Mouse (Mus musculus) lung, postnatal 25 days (tissue): ENCODE data around the gene Mcm5.

Experiments used
- DNase-seq: peaks from one replicate; pipeline ENCODE4 v3.0.0; 2022; ENCODE audit warnings: low spot score

The Mcm5 gene

GRCm38 (mm10) chr8:75109236-75109967, at the start of gene Mcm5:
Gene Mcm5 (plus strand): TSS chr8:75109569.
- peak; percentile 99 for DNase-seq

DNA sequence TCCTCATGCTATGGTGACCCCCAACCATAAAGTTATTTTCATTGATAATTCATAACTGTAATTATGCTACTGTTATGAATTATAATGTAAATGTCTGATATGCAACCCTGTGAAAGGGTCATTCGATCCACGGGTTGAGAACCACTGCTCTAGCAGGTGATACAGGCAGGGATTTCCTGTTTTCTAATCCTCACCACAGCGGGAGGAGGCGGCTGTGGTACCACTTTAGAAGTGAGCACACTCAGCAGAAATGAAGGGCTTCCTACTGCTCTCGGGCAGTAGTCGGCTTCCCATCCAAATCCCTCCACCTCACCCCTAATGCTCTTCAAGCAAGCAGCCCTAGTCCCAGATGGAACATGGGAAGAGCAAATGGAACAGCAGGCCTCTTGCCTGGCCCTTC, 49.3 kb upstream of the Mcm5 start:
- DNase-seq = no peak

GRCm38 (mm10) chr8:75060815-75061214, 48.6 kb upstream of the Mcm5 start:
- no peak for DNase-seq

- DNase-seq = no peak
These were observed 46.1 kb upstream of the Mcm5 start for GRCm38 (mm10) chr8:75063290-75063689.

- no peak for DNase-seq
These were observed 44.6 kb upstream of the Mcm5 start for GRCm38 (mm10) chr8:75064790-75065189.

DNA sequence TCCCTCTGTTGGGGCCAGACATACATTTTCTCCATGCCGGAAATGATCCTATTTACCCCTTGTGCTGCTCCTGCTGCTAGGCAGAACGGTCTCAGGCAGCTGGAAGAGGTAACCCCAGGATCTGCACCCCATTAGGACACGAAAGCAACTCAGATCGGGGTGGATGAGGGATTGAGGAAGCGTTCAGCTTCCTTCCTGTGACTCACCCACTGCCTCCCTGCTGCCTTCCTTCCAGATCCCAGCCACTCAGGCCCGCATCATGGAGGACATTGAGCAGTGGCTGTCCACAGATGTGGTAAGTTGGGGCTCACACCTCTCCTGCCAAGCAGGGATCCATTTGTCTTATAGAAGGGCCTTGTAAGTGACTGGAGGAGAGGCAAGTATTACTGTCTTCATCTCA, 42.1 kb upstream of the Mcm5 start:
- DNase-seq = no peak

DNA sequence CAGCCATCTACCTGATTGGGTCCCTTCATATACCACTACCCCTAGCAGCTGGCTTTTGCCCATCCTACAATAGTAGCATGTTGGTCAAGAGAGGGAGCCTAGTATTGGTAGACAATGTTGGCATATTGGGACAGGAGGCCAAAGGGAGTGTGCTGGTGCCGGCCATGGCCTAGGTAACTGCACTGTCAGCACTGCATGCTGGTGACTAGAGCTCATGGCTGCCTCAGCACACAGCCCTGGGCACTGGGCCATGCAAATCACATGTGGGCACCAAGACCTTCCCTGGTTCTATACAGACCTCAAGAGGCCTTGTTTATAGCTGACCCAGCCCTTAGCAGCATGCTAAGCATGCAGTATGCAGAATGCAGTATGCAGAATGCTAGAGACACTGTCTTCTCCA, 39.1 kb upstream of the Mcm5 start:
- no peak for DNase-seq

DNA sequence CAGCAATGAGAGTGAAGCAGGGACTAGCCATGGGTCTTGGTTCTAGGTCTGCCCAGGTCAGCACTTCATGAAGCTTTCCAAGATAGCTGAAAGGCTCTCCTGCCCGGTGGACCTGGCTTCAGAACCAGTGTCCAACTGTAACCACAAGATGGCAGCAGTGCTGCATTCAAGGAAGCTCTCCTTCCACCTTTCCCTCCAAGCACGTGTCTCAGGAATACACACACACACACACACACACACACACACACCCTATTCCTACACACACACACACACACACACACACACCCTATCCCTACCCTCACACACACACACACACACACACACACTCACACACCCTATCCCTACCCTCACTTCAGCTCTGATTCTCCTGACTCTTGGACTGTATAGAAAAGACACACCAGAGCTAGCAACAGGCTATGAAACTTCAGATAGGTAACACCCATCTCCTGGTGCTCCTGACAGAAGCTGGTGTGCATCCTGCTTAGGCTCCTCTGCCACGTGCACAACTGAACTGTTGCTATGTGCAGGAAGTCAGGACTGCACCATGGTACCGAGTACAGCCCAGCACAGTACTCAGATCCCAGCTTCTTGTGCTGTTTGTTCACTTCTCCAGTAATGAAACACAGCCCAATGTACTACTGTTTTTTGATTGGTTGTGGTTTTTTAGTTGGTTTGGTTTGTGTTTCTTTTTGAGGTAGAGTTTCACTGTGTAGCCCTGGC, 37.6 kb upstream of the Mcm5 start:
- DNase-seq = peak; percentile 86

- no peak for DNase-seq
These were observed 34.5 kb upstream of the Mcm5 start for GRCm38 (mm10) chr8:75074876-75075275.

GRCm38 (mm10) chr8:75078215-75078614, 31.2 kb upstream of the Mcm5 start:
- no peak for DNase-seq

GRCm38 (mm10) chr8:75078851-75079250, 30.5 kb upstream of the Mcm5 start:
- no peak for DNase-seq

- DNase-seq = no peak
These were observed 27.9 kb upstream of the Mcm5 start for GRCm38 (mm10) chr8:75081364-75082040.

GRCm38 (mm10) chr8:75082181-75082805, 27.1 kb upstream of the Mcm5 start:
- DNase-seq = no peak

DNA sequence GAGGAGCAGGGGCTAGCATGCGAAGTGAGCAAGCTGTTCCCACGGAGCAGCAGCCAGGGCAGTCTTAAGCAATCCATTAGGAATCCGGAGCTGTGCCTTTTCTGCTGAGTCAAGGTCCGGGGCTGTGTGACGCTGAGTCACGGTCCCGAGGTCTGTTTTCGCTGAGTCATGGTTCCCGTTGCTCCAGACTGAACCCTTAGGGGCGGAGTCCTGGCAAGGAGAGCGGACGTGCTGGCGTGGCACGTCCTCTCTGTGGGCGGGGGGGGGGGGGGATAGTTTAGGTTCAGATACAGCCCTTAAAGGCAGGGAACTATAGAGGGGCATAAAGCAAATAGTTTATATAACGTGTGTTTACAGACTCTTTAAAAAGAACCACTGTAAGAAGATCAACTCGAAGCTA, 25.5 kb upstream of the Mcm5 start:
- DNase-seq = peak; percentile 95

GRCm38 (mm10) chr8:75084382-75085064, 24.8 kb upstream of the Mcm5 start:
- DNase-seq = no peak

- peak; percentile 54 for DNase-seq
These were observed 23.4 kb upstream of the Mcm5 start for GRCm38 (mm10) chr8:75086002-75086401.

DNA sequence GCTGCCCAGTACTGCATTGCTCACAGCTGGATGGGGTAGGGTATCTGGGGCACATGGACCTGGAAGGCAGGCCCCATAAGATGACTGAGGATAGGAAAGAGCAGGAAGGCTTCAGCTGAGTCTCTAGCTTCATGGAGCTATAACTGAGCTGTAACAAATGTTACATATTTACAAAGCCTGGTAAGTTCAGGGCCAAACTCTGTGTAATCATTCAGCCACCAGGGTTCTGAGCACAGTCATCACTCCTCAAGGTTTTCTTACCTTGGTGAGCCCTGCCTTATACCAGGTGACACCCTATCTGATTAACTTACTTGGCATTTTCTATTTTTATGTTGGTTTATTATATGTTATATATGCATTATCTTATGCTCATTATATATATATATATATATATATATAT, 22.2 kb upstream of the Mcm5 start:
- no peak for DNase-seq

DNA sequence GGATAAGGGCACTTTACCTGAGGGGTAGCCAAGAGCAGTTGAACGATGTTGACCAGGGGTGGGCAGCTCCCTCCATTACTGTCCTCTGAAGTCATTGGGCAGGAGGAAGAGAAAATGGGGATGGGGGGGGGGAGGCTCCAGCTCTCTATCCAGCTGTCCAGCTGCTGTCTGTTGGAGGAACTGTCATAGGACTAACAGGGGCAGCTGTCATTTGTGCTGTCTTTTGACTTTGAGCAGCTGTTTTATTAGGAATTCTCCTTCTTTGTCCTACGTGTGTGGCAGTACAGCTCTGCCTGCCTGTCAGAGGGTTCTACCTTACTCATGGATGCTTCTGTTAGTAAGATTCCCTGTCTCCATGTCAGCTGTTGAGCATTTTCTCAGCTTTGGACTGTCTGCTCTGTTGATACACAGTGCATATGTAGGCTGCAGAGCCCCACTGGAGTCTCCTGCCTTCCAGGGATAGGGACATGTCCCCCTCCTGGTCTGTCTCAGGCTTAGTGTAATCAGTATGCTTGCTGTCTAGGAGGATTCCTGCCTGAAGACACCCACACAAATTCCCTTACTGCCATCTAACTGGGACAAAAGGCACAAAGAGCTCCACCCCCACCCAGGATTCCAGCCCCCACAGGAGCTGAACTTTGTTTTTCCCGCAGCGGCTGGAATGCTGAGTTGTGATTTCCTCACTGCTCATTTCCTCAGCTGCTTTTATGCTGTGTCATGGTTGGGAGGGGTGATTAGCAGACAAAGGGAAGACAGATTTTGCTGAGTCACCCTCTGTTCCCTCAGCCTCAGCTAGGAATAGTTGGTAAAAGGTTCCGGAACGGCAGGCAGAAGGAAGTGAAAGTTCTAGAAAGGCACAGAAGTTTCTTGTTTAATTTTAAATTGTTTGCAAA, 20.1 kb upstream of the Mcm5 start:
- DNase-seq = peak; percentile 92

DNA sequence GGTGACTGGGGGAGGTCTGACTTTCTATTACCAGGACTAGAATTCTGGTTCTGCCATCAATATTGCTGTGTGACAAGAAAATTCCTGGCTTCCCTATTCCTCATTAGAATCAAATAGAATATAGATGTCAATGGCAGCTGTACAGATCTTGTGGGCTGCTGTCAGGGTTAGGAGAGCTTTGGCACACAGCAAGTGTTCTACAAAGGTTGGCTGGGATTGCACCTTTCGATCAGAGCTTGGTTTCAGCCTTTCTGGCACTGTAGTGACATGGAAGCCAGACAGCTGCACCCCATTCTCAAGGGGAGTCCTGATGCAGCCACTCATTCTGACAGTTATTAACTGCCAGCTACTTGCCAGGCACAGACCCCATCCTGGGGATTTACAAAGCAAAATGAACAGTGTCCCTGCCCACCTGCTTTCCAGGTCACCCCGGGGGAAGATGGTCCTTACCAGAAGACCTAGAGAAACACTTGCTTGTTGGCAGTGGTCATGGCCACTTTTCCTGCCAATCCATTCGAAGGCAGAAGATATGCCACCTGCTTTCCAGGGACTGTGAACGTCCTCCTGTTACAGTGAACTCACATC, 18.5 kb upstream of the Mcm5 start:
- DNase-seq = no peak

- DNase-seq = peak; percentile 96
These were observed 15.8 kb upstream of the Mcm5 start, which contains the start of gene Hmox1 for GRCm38 (mm10) chr8:75093399-75094156. Gene Hmox1 (plus strand): TSS chr8:75093621.
